Mouse (Mus musculus) midbrain, postnatal 0 days (tissue): ENCODE data around the gene Aaas. TPM values are rescaled to one million over a fixed set of nuclear protein-coding genes. Genes with fewer than 3 reads are reported as not detected.

Experiments
- ATAC-seq: fragments of 200-750 bp; cut with Nextera tagmentation; 2 replicates; pipeline ENCODE4 v1.8.0; 2017; ENCODE audit warnings: moderate number of reproducible peaks, mild to moderate bottlenecking, moderate TSS enrichment, moderate library complexity; ENCODE audit not compliant: low FRiP score
- DNase-seq: peaks from one replicate; pipeline ENCODE4 v3.0.0-alpha.2; 2015; ENCODE audit warnings: low spot score
- H3K27ac ChIP-seq: fragments of 300-500 bp; sonication (generic); 2 replicates; pipeline ENCODE4 v1.5.1; 2014; ENCODE audit warnings: low read depth, mild to moderate bottlenecking, low read length, mixed read lengths
- H3K27me3 ChIP-seq: fragments of 300-500 bp; sonication (generic); 2 replicates; pipeline ENCODE4 v1.6.1; 2014; ENCODE audit warnings: low read length, control low read depth, mixed read lengths; ENCODE audit not compliant: insufficient read depth
- H3K36me3 ChIP-seq: fragments of 300-500 bp; sonication (generic); 2 replicates; pipeline ENCODE4 v1.6.1; 2014; ENCODE audit warnings: low read length, control low read depth, mixed read lengths; ENCODE audit not compliant: insufficient read depth
- H3K4me1 ChIP-seq: fragments of 300-500 bp; sonication (generic); 2 replicates; pipeline ENCODE4 v1.6.1; 2014; ENCODE audit warnings: mild to moderate bottlenecking, control low read depth, antibody characterized with exemption, low read length, mixed read lengths; ENCODE audit not compliant: insufficient read depth
- H3K4me2 ChIP-seq: fragments of 300-500 bp; sonication (generic); 2 replicates; pipeline ENCODE4 v1.6.1; 2014; ENCODE audit warnings: low read depth, mild to moderate bottlenecking, low read length, mixed read lengths; ENCODE audit not compliant: poor library complexity, severe bottlenecking
- H3K4me3 ChIP-seq: fragments of 300-500 bp; sonication (generic); 2 replicates; pipeline ENCODE4 v1.5.1; 2014; ENCODE audit warnings: low read depth, mild to moderate bottlenecking, low read length, moderate library complexity
- H3K9ac ChIP-seq: fragments of 300-500 bp; sonication (generic); replicated peaks from 2 replicates; pipeline ENCODE4 v1.6.1; 2014; ENCODE audit warnings: mild to moderate bottlenecking, low read length, moderate library complexity, mixed read lengths; ENCODE audit not compliant: poor library complexity, severe bottlenecking
- H3K9me3 ChIP-seq: fragments of 300-500 bp; sonication (generic); 2 replicates; pipeline ENCODE4 v1.6.1; 2016; ENCODE audit warnings: low read length, control low read depth
- CTCF ChIP-seq: IDR thresholded peaks from 2 replicates; pipeline ENCODE4 v1.5.1; 2016; ENCODE audit warnings: antibody characterized with exemption, mild to moderate bottlenecking
- WGBS: fragments of 180-500 bp; shearing (Covaris S2); extraction: QIAGEN DNeasy Blood & Tissue Kit; methylation state at CpG from one replicate; pipeline ENCODE4 v1.1.7; 2014; 5-methylcytosine and 5-hydroxymethylcytosine counted together
- polyA plus RNA-seq: library from polyadenylated mRNA; unstranded; fragments of >200 nt; fragmentation: Nextera tagmentation; extraction: Ambion mirVana; gene quantifications from 2 replicates; pipeline ENCODE4 v1.2.1, GENCODE M21; 2015
- total RNA-seq: library from RNA; depleted of rRNA; stranded (reverse); fragments of >200 nt; gene quantifications from 2 replicates; pipeline ENCODE4 v1.2.3, GENCODE M21; 2014; rRNA removed

The Aaas gene
- total and polyA plus RNA-seq, 2 experiments from 2014 or later, result 30.1 to 31.1 TPM

- 90% methylated on average over 10 of the region's 10 CpGs for WGBS
- Histone ChIP-seq H3K4me1 (no peaks in the 10 kb centered on the region), H3K9me3 (no peaks in the 10 kb centered on the region), H3K9ac (no peak overlapping the region), H3K27ac (no peak overlapping the region), H3K4me3 (no peak overlapping the region), H3K27me3 (no peaks in the 10 kb centered on the region), H3K4me2 (no peak overlapping the region), H3K36me3 (no peaks in the 10 kb centered on the region)
- ATAC-seq (no peak), DNase-seq (no peak)
- no peak for TF ChIP-seq CTCF
These were observed 40.3 kb downstream of the Aaas start for GRCm38 (mm10) chr15:102310074-102310845.

- Histone ChIP-seq H3K4me2 (no peak overlapping the region), H3K4me1 (no peaks in the 10 kb centered on the region), H3K36me3 (no peaks in the 10 kb centered on the region), H3K27ac (no peak overlapping the region), H3K4me3 (no peak overlapping the region), H3K9me3 (no peaks in the 10 kb centered on the region), H3K9ac (no peak overlapping the region), H3K27me3 (no peaks in the 10 kb centered on the region)
- no peak for DNase-seq
- ATAC-seq, result no peak
- WGBS, result 89% methylated on average over 9 of the region's 9 CpGs
- no peak for TF ChIP-seq CTCF
These were observed 41.9 kb downstream of the Aaas start for GRCm38 (mm10) chr15:102308717-102309116.

GRCm38 (mm10) chr15:102302542-102302941 lies 48.0 kb downstream of the Aaas start:
- no peaks in the 10 kb centered on the region for H3K36me3 ChIP-seq
- no peak for DNase-seq
- H3K27ac ChIP-seq, result no peak overlapping the region
- no peak for ATAC-seq
- no peak overlapping the region for H3K4me2 ChIP-seq
- over 99% methylated on average over 6 of the region's 6 CpGs for WGBS
- H3K4me3 ChIP-seq, result no peak overlapping the region
- H3K27me3 ChIP-seq, result no peaks in the 10 kb centered on the region
- TF ChIP-seq CTCF, result no peak
- H3K9me3 ChIP-seq, result no peaks in the 10 kb centered on the region
- H3K4me1 ChIP-seq, result no peaks in the 10 kb centered on the region
- H3K9ac ChIP-seq, result no peak overlapping the region

GRCm38 (mm10) chr15:102296368-102297006 lies 54.1 kb downstream of the Aaas start:
- no peak for TF ChIP-seq CTCF
- peak; percentile 20; the same call in 1 of the 2 replicates for ATAC-seq
- Histone ChIP-seq H3K4me3 (peak overlapping the region; percentile 52), H3K9ac (no peak overlapping the region), H3K9me3 (no peaks in the 10 kb centered on the region), H3K4me1 (0 out of 2 replicates have a peak, but pooled peaks cover 3% of the 10 kb centered on the region), H3K36me3 (no peaks in the 10 kb centered on the region), H3K27ac (no peak overlapping the region), H3K4me2 (peak overlapping the region; percentile 100), H3K27me3 (no peaks in the 10 kb centered on the region)
- WGBS, result 5% methylated on average over 24 of the region's 24 CpGs
- no peak for DNase-seq

- Histone ChIP-seq H3K9ac (peak within 1 kb of the TSS; percentile 9), H3K27me3 (no peaks in the 10 kb centered on the region), H3K4me3 (peak within 1 kb of the TSS; percentile 52), H3K9me3 (no peaks in the 10 kb centered on the region), H3K27ac (peak within 1 kb of the TSS; percentile 21), H3K4me1 (0 out of 2 replicates have a peak, but pooled peaks cover 3% of the 10 kb centered on the region), H3K4me2 (peak within 1 kb of the TSS; percentile 100), H3K36me3 (no peaks in the 10 kb centered on the region)
- DNase-seq (peak; percentile 96), ATAC-seq (peak; percentile 97)
- WGBS, result 7% methylated on average over 25 of the region's 25 CpGs
- 0 out of 2 replicates have a peak, but pooled peaks have one; percentile 1 for TF ChIP-seq CTCF
These were observed 54.8 kb downstream of the Aaas start, which contains the start of gene Espl1 for GRCm38 (mm10) chr15:102295633-102296367. TSS of gene Espl1 (plus strand) at chr15:102296266.

Other genes starting within 250 kb of the Aaas start
- gene Spryd3, start 214.5 kb downstream of the Aaas start, total RNA-seq, result 120 and 134 TPM in 2 replicates
- 118 and 120 TPM in 2 replicates for gene Spryd3, start 214.5 kb downstream of the Aaas start, polyA plus RNA-seq
- gene Igfbp6, start 206.4 kb downstream of the Aaas start, total RNA-seq, result 11.9 and 13.6 TPM in 2 replicates
- 9.9 and 12.7 TPM in 2 replicates for gene Igfbp6, start 206.4 kb downstream of the Aaas start, polyA plus RNA-seq
- gene Soat2, start 200.2 kb downstream of the Aaas start, total RNA-seq, result 0.61 TPM in 1 of 2 replicates, not detected in the other
- 0.06 and 0.12 TPM in 2 replicates for gene Soat2, start 200.2 kb downstream of the Aaas start, polyA plus RNA-seq
- gene Zfp740, start 147.5 kb downstream of the Aaas start, total RNA-seq, result 42.9 and 57.7 TPM in 2 replicates
- gene Zfp740, start 147.5 kb downstream of the Aaas start, polyA plus RNA-seq, result 25.1 and 27.6 TPM in 2 replicates
- gene Csad, start 146.0 kb downstream of the Aaas start, total RNA-seq, result 30.3 and 47.5 TPM in 2 replicates
- 32.8 and 34.6 TPM in 2 replicates for gene Csad, start 146.0 kb downstream of the Aaas start, polyA plus RNA-seq
- 0.88 and 1.5 TPM in 2 replicates for gene Itgb7, start 118.8 kb downstream of the Aaas start, total RNA-seq
- 1.1 and 1.2 TPM in 2 replicates for gene Itgb7, start 118.8 kb downstream of the Aaas start, polyA plus RNA-seq
- gene Rarg, start 93.3 kb downstream of the Aaas start, total RNA-seq, result 4.4 and 12.6 TPM in 2 replicates
- gene Rarg, start 93.3 kb downstream of the Aaas start, polyA plus RNA-seq, result 3.9 and 4.2 TPM in 2 replicates
- not detected in 2 replicates for gene Gm9918, start 80.2 kb downstream of the Aaas start, total RNA-seq
- gene Gm9918, start 80.2 kb downstream of the Aaas start, polyA plus RNA-seq, result not detected in 2 replicates
- gene Mfsd5, start 71.3 kb downstream of the Aaas start, total RNA-seq, result 43.3 and 59.3 TPM in 2 replicates
- 63.5 and 67.3 TPM in 2 replicates for gene Mfsd5, start 71.3 kb downstream of the Aaas start, polyA plus RNA-seq
- gene Espl1, start 54.5 kb downstream of the Aaas start, total RNA-seq, result 2.7 and 4.5 TPM in 2 replicates
- 1.7 and 2.7 TPM in 2 replicates for gene Espl1, start 54.5 kb downstream of the Aaas start, polyA plus RNA-seq
- 145 and 153 TPM in 2 replicates for gene Pfdn5, start 24.7 kb downstream of the Aaas start, total RNA-seq
- 525 and 567 TPM in 2 replicates for gene Pfdn5, start 24.7 kb downstream of the Aaas start, polyA plus RNA-seq
- gene Myg1, start 19.1 kb downstream of the Aaas start, total RNA-seq, result 63.1 and 69.1 TPM in 2 replicates
- gene Myg1, start 19.1 kb downstream of the Aaas start, polyA plus RNA-seq, result 83.2 and 87.1 TPM in 2 replicates
- gene Sp7, start 16.4 kb upstream of the Aaas start, total RNA-seq, result 0.47 and 0.60 TPM in 2 replicates
- 0.10 and 0.31 TPM in 2 replicates for gene Sp7, start 16.4 kb upstream of the Aaas start, polyA plus RNA-seq
- 20.9 and 25.6 TPM in 2 replicates for gene Sp1, start 55.4 kb upstream of the Aaas start, total RNA-seq
- gene Sp1, start 55.4 kb upstream of the Aaas start, polyA plus RNA-seq, result 2.2 and 2.8 TPM in 2 replicates
- 0.38 and 0.85 TPM in 2 replicates for gene Amhr2, start 94.6 kb upstream of the Aaas start, total RNA-seq
- gene Amhr2, start 94.6 kb upstream of the Aaas start, polyA plus RNA-seq, result 0.60 and 1.0 TPM in 2 replicates
- gene Prr13, start 108.3 kb upstream of the Aaas start, total RNA-seq, result 23.1 and 23.2 TPM in 2 replicates
- gene Prr13, start 108.3 kb upstream of the Aaas start, polyA plus RNA-seq, result 93.5 and 99.1 TPM in 2 replicates
- gene Pcbp2, start 119.8 kb upstream of the Aaas start, total RNA-seq, result 150 and 181 TPM in 2 replicates
- 90.3 and 103 TPM in 2 replicates for gene Pcbp2, start 119.8 kb upstream of the Aaas start, polyA plus RNA-seq
- gene Gm10337, start 153.0 kb upstream of the Aaas start, total RNA-seq, result not detected in 2 replicates
- gene Gm10337, start 153.0 kb upstream of the Aaas start, polyA plus RNA-seq, result 15.9 and 18.2 TPM in 2 replicates
- 73.3 and 82.1 TPM in 2 replicates for gene Map3k12, start 166.3 kb upstream of the Aaas start, total RNA-seq
- 49.7 and 50.1 TPM in 2 replicates for gene Map3k12, start 166.3 kb upstream of the Aaas start, polyA plus RNA-seq
- 78.4 and 96.9 TPM in 2 replicates for gene Tarbp2, start 167.4 kb upstream of the Aaas start, total RNA-seq
- gene Tarbp2, start 167.4 kb upstream of the Aaas start, polyA plus RNA-seq, result 107 and 116 TPM in 2 replicates
- 2.6 and 2.7 TPM in 2 replicates for gene Npff, start 174.2 kb upstream of the Aaas start, total RNA-seq
- gene Npff, start 174.2 kb upstream of the Aaas start, polyA plus RNA-seq, result 0.99 and 1.3 TPM in 2 replicates